Mouse (Mus musculus) limb, embryonic 13.5 days (tissue): ENCODE data around the gene Fmr1nb. TPM values are rescaled to one million over a fixed set of nuclear protein-coding genes. Genes with fewer than 3 reads are reported as not detected.
"Not testable (repeated sequence)": the region's sequence is repeated elsewhere in the genome, so short reads cannot be mapped to it uniquely, and the experiment has no call there.

Experiments used
- ATAC-seq: fragments of 200-750 bp; cut with Nextera tagmentation; 2 replicates; pipeline ENCODE4 v1.8.0; 2017; ENCODE audit warnings: low read depth, moderate number of reproducible peaks, moderate TSS enrichment; ENCODE audit not compliant: low FRiP score
- H3K27ac ChIP-seq: fragments of 300-500 bp; sonication (generic); 2 replicates; pipeline ENCODE4 v1.5.1; 2015; ENCODE audit warnings: inconsistent platforms, mild to moderate bottlenecking, moderate library complexity
- H3K27me3 ChIP-seq: fragments of 300-500 bp; sonication (generic); 2 replicates; pipeline ENCODE4 v1.6.1; 2015; ENCODE audit warnings: mild to moderate bottlenecking, inconsistent platforms
- H3K36me3 ChIP-seq: fragments of 300-500 bp; sonication (generic); 2 replicates; pipeline ENCODE4 v1.6.1; 2015; ENCODE audit warnings: inconsistent platforms, mild to moderate bottlenecking, moderate library complexity
- H3K4me1 ChIP-seq: fragments of 300-500 bp; sonication (generic); 2 replicates; pipeline ENCODE4 v1.6.1; 2015; ENCODE audit warnings: inconsistent platforms
- H3K4me2 ChIP-seq: fragments of 300-500 bp; sonication (generic); replicated peaks from 2 replicates; pipeline ENCODE4 v1.6.1; 2015; ENCODE audit warnings: inconsistent platforms, mild to moderate bottlenecking, moderate library complexity
- H3K4me3 ChIP-seq: fragments of 300-500 bp; sonication (generic); 2 replicates; pipeline ENCODE4 v1.5.1; 2015; ENCODE audit warnings: moderate library complexity, mild to moderate bottlenecking, inconsistent platforms
- H3K9ac ChIP-seq: fragments of 300-500 bp; sonication (generic); 2 replicates; pipeline ENCODE4 v1.6.1; 2015; ENCODE audit warnings: mild to moderate bottlenecking, inconsistent platforms
- H3K9me3 ChIP-seq: fragments of 300-500 bp; sonication (generic); 2 replicates; pipeline ENCODE4 v1.6.1; 2016; ENCODE audit warnings: inconsistent platforms
- WGBS: fragments of 180-500 bp; shearing (Covaris S2); methylation state at CpG from one replicate; pipeline ENCODE4 v1.1.7; 2015; 5-methylcytosine and 5-hydroxymethylcytosine counted together
- polyA plus RNA-seq: library from polyadenylated mRNA; unstranded; fragments of >200 nt; fragmentation: Nextera tagmentation; extraction: Ambion mirVana; gene quantifications from 2 replicates; pipeline ENCODE4 v1.2.1, GENCODE M21; 2015

Gene Fmr1nb
- 0.24 TPM in 1 of 2 replicates, not detected in the other for polyA plus RNA-seq

DNA sequence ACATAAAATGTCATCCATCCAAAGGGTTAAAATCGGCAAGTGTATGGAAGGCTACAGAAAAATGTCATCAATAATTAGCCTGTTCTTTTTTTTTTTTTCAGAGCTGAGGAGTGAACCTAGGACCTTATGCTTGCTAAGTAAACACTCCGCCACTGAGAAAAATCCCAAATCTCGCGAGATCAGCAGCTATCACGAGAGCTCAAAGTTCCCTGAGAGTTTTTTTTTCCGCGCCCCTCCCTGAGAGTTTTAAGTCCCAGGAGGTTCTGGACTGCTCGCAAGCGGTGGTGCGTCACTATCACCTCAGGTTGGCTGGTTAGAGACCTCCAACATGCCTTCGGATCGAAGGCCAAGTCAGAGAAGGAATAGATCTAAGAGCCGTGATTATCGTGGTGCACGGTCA is at the start of gene Fmr1nb:
Fmr1nb (plus strand) TSS at position 234 of the 400 bp plus-strand sequence.
- no peak within 1 kb of the TSS for H3K4me2 ChIP-seq
- no peaks in the 10 kb centered on the region for H3K36me3 ChIP-seq
- no peak within 1 kb of the TSS for H3K4me3 ChIP-seq
- no peak for ATAC-seq
- no peak within 1 kb of the TSS for H3K27ac ChIP-seq
- no peaks in the 10 kb centered on the region for H3K9me3 ChIP-seq
- no peaks in the 10 kb centered on the region for H3K27me3 ChIP-seq
- 85% methylated on average over 15 of the region's 15 CpGs for WGBS
- no peak within 1 kb of the TSS for H3K9ac ChIP-seq
- H3K4me1 ChIP-seq = no peaks in the 10 kb centered on the region

DNA sequence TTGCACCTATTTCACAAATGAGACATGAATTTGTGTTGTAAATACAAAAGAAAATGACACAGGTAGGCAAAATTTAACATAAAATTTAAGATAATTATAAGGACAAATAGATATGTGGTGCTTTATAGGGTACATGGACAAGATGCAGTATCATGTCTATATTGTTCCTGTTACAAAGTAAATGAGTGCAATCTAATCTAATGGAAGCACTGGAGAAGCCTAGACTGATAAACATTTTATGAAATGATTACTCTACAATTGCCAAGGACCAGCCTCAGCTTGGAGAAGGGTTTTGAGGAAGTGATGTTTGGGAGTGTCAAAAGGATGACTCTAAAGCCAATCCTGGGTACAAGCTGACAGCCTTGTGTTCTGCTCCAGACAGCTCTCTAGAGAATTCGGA is 24.7 kb upstream of the Fmr1nb start:
- H3K36me3 ChIP-seq = no peaks in the 10 kb centered on the region
- 70% methylated on average over 1 of the region's 1 CpGs for WGBS
- H3K4me1 ChIP-seq = no peaks in the 10 kb centered on the region

DNA sequence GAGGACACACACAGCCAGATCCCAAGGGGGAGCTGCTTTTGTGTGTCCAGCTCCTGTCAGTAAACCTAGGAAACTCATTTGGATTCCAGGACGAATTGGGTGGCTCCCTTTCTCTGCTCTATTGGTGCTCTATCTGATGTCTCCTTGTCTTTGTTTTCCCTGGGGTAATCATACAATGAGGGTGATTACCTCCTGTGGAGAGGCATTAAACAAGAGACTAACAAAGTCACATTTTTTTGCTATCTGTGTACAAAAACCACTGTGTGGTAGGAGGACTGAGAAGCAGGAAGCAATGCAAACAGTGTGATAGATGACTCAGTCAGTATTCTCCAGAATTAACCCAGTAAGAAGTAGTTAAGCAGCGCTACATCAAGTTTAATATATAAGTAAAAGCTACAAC is 21.6 kb upstream of the Fmr1nb start:
- whole genome bisulfite sequencing = 57% methylated on average over 2 of the region's 2 CpGs
- no peaks in the 10 kb centered on the region for H3K36me3 ChIP-seq
- no peak overlapping the region for H3K9ac ChIP-seq
- ATAC-seq = no peak
- no peaks in the 10 kb centered on the region for H3K9me3 ChIP-seq
- H3K4me1 ChIP-seq = no peaks in the 10 kb centered on the region
- no peak overlapping the region for H3K27ac ChIP-seq
- H3K27me3 ChIP-seq = no peaks in the 10 kb centered on the region
- no peak overlapping the region for H3K4me2 ChIP-seq
- no peak overlapping the region for H3K4me3 ChIP-seq

More for the DNA sequence above, 24.7 kb upstream of the Fmr1nb start:
- H3K27ac ChIP-seq = no peak overlapping the region
- H3K4me3 ChIP-seq = no peak overlapping the region
- no peak for ATAC-seq
- no peaks in the 10 kb centered on the region for H3K27me3 ChIP-seq
- H3K4me2 ChIP-seq = no peak overlapping the region
- no peaks in the 10 kb centered on the region for H3K9me3 ChIP-seq
- H3K9ac ChIP-seq = no peak overlapping the region

DNA sequence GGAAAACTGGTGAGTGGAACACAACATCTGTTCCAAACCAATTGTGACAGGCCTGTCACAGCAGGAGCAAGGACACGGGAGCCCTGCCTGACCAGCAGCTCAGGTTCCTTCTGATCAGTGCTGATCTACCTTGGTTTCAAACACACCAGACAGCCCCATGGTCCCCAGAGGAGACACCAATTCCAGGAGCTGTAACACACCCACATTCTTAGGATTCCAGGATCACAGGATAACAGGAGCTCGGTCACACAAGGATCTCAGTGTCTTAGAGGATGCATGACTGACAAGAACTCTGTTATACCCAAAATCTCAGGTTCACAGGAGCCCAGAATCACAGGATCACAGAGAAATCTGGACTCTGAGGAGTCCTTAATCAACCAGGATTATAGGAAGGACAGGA is 58.8 kb downstream of the Fmr1nb start:
- peak overlapping the region; percentile 31 for H3K4me3 ChIP-seq

DNA sequence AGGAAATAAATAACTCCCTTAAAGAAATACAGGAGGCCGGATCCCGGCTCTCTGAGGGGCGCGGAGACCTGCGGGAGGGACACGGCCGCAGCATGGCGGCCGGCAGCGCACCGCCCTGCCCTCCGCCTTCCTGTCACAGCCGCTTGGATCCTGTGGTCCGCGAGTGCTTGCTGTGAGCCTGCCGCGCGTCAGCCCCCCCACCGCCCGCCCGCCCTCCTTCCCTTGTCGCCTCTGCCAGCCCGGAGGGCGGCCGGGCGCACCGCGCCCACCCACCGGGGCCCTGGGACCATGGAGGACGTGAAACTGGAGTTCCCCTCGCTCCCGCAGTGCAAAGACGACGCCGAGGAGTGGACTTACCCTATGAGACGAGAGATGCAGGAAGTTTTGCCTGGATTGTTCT is 59.4 kb downstream of the Fmr1nb start, which contains the start of gene Gm14698:
Gm14698 (plus strand) TSS at position 35 of the 400 bp plus-strand sequence.
- peak within 1 kb of the TSS; percentile 51 for H3K4me2 ChIP-seq
- ATAC-seq = peak; percentile 85
- not testable (repeated sequence) for H3K9me3 ChIP-seq, H3K36me3 ChIP-seq, H3K27me3 ChIP-seq, H3K4me1 ChIP-seq, H3K9ac ChIP-seq, H3K27ac ChIP-seq
- H3K4me3 ChIP-seq = peak within 1 kb of the TSS; percentile 31
- WGBS = 21% methylated on average over 33 of the region's 36 CpGs

More for the DNA sequence above, 58.8 kb downstream of the Fmr1nb start:
- H3K27ac ChIP-seq, H3K9ac ChIP-seq, H3K9me3 ChIP-seq, H3K36me3 ChIP-seq, H3K27me3 ChIP-seq, H3K4me1 ChIP-seq, ATAC-seq: not testable (repeated sequence)
- H3K4me2 ChIP-seq = peak overlapping the region; percentile 51
- 41% methylated on average over 2 of the region's 2 CpGs for WGBS

DNA sequence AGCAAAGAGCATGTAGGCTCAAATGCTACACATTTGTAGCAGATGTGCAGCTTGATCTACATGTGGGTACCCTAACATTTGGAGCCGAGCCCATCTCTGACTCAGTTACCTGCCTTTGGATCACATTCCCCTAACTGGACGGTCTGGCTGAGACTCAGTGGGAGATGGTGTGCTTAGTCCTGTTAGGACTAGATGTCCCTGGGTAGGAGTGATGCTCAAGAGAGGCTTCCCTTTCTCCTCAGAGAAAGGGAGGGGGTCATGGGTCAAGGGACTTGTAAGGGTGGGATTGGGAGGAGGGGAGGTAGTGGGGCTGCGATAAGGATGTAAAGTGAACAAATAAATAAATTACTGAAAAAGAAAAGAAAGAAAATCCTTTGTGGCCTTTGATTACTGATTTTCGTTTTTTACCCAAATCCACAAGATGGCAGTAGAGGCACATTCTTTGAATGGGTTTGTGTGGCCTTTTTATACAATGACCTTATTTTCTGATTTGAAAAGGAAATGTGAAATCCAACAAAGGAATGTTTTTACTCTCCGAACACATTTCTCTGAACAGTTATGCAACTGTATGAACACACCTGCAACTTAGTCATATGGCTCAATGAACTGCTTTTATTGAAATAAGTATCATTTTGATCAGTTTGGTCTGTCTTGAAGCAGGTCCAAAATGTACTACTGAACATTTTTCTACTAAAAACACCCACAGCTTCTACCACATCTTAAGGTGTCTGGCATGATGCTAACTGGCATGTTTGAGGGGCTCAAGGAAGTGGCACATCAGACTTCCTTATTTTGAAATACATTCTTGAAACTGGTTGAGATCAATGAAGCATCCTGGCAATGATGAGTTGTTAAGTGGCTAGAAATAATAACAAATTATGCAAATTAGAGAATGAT is 78.2 kb downstream of the Fmr1nb start:
- no peak for ATAC-seq
- Histone ChIP-seq H3K4me1 (no peaks in the 10 kb centered on the region), H3K9me3 (no peaks in the 10 kb centered on the region), H3K36me3 (no peaks in the 10 kb centered on the region), H3K4me2 (no peak overlapping the region), H3K27ac (no peak overlapping the region), H3K4me3 (no peak overlapping the region), H3K27me3 (no peaks in the 10 kb centered on the region), H3K9ac (no peak overlapping the region)
- 25% methylated on average over 5 of the region's 5 CpGs for WGBS

Other genes with a start within 250 kb of the Fmr1nb start
- gene Fmr1, start 83.3 kb upstream of the Fmr1nb start, polyA plus RNA-seq = 68.5 and 71.9 TPM in 2 replicates
- gene Gm14698, start 59.3 kb downstream of the Fmr1nb start, polyA plus RNA-seq = 4.4 and 5.4 TPM in 2 replicates
- not detected in 2 replicates for gene Gm6812, start 131.2 kb downstream of the Fmr1nb start, polyA plus RNA-seq